Mouse (Mus musculus) induced T-regulatory cell, adult 2 months (primary cell): Measurements from ENCODE around the gene Rptn.
"Not testable (repeated sequence)": the region's sequence is repeated elsewhere in the genome, so short reads cannot be mapped to it uniquely, and the experiment has no call there.

ENCODE experiments used
- DNase-seq: peaks from one replicate; pipeline ENCODE4 v3.0.0-alpha.2; 2012; ENCODE audit warnings: low read depth

Gene Rptn

GRCm38 (mm10) chr3:93393366-93393765 is at the start of gene Rptn:
TSS of gene Rptn (plus strand) at chr3:93393699.
- no peak for DNase-seq

- DNase-seq: no peak
Measured at GRCm38 (mm10) chr3:93346896-93347295, 46.6 kb upstream of the Rptn start.

- peak; percentile 46 for DNase-seq
Measured at GRCm38 (mm10) chr3:93360045-93360444, 33.5 kb upstream of the Rptn start.

- DNase-seq: peak; percentile 75
Measured at GRCm38 (mm10) chr3:93361933-93362574, 31.4 kb upstream of the Rptn start.

GRCm38 (mm10) chr3:93366966-93367575 is 26.4 kb upstream of the Rptn start:
- DNase-seq: no peak

GRCm38 (mm10) chr3:93368171-93368570 is 25.3 kb upstream of the Rptn start:
- no peak for DNase-seq

GRCm38 (mm10) chr3:93373416-93373815 is 20.1 kb upstream of the Rptn start:
- no peak for DNase-seq

- DNase-seq: no peak
Measured at GRCm38 (mm10) chr3:93375196-93375595, 18.3 kb upstream of the Rptn start.

GRCm38 (mm10) chr3:93375601-93376000 is 17.9 kb upstream of the Rptn start:
- no peak for DNase-seq

GRCm38 (mm10) chr3:93378146-93378545 is 15.4 kb upstream of the Rptn start:
- no peak for DNase-seq

GRCm38 (mm10) chr3:93403936-93404335 is 10.4 kb downstream of the Rptn start:
- no peak for DNase-seq

- peak; percentile 22 for DNase-seq
Measured at GRCm38 (mm10) chr3:93406992-93407391, 13.5 kb downstream of the Rptn start.

GRCm38 (mm10) chr3:93411905-93412304 is 18.4 kb downstream of the Rptn start:
- no peak for DNase-seq

- DNase-seq: no peak
Measured at GRCm38 (mm10) chr3:93431673-93432072, 38.2 kb downstream of the Rptn start.

GRCm38 (mm10) chr3:93442030-93442429 is 48.5 kb downstream of the Rptn start, which contains the start of gene Tchh:
TSS of gene Tchh (plus strand) at chr3:93442330.
- no peak for DNase-seq

GRCm38 (mm10) chr3:93443501-93444101 is 50.1 kb downstream of the Rptn start:
- peak; percentile 40 for DNase-seq

- peak; percentile 71 for DNase-seq
Measured at GRCm38 (mm10) chr3:93444343-93445164, 51.1 kb downstream of the Rptn start.

GRCm38 (mm10) chr3:93445165-93445705 is 51.7 kb downstream of the Rptn start:
- no peak for DNase-seq

- peak; percentile 12 for DNase-seq
Measured at GRCm38 (mm10) chr3:93446128-93446755, 52.7 kb downstream of the Rptn start.

- not testable (repeated sequence) for DNase-seq
Measured at GRCm38 (mm10) chr3:93446756-93447137, 53.2 kb downstream of the Rptn start.

- DNase-seq: peak; percentile 45
Measured at GRCm38 (mm10) chr3:93447138-93447841, 53.8 kb downstream of the Rptn start.
